Comparison of ENCODE assay signal across 7 mouse cellular contexts in the genomic region with DNA sequence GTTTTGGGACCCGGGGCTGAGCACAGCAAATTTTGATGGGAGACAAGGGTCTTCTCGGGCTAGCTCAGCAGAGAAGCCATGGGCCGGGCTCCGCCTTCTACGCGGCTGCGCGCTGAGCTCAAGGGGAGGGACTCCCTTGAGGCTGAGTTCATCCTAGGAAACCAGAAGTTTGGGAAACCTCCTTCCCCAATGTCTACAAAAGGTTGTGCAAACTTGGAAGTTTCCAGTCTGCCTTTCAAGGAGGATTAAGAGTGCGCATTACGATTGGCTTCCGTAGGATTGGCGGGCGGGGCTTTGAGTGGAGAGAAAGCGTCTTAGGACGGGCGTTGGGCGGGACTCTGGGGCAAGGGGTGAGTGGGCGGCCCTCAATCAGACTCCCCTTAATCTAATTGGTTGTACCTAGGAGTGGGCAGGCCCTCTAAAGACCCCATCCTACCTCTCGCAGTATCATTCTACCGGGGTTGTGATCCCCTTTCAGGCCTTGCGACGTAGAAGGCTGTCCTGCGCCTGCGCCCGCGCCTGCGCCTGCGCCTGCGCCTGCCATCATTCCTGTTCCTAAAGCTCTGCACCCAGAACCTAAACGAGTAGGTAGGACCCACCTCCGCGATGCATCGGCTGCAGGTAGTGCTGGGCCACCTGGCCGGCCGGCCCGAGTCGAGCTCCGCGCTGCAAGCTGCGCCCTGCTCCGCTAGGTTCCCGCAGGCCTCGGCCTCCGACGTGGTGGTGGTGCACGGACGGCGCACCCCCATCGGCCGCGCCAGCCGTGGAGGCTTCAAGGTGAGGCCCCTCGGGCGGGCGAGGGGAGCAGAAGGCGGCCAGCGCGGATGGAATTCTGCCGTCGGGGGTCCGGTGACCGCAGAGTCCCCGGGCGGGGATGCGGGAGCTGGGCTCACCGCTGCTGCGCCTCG. TPM values are rescaled to one million over a fixed set of nuclear protein-coding genes. Genes with fewer than 3 reads are reported as not detected.
DNase-seq lines count a peak whose midpoint lies in the region; ATAC-seq lines count a peak whose summit lies in the region.

A gene (minus strand): TSS at position 503 of the 908 bp plus-strand sequence.

- peak within 1 kb of the TSS; percentile 81 for H3K4me3 ChIP-seq in intestine, embryonic 15.5 days (replicated peaks)
- peak within 1 kb of the TSS; percentile 84 for H3K4me3 ChIP-seq in midbrain, embryonic 10.5 days

- no peaks in the 10 kb centered on the region for H3K27me3 ChIP-seq in intestine, embryonic 15.5 days (replicated peaks)
- peaks cover 27% of the 10 kb centered on the region for H3K27me3 ChIP-seq in midbrain, embryonic 10.5 days (ENCODE audit: low read depth, poor library complexity, severe bottlenecking)

- H3K9ac ChIP-seq in intestine, embryonic 15.5 days, result peak within 1 kb of the TSS; percentile 78

- intact Hi-C loops in gastrocnemius, postnatal 36 days (cut with DNase I), result no loop called here
- intact Hi-C loops in left cerebral cortex, postnatal 25 days (cut with DNase I), result loop anchor here (2.0 to 10.0 kb wide), 3 partner anchors 18 to 414 kb away; a partner anchor contains a TSS

- H3K36me3 ChIP-seq in intestine, embryonic 15.5 days, result peaks cover 15% of the 10 kb centered on the region
- H3K36me3 ChIP-seq in midbrain, embryonic 10.5 days, result peaks cover 37% of the 10 kb centered on the region

- peak; percentile 98 for ATAC-seq in intestine, embryonic 15.5 days

- peak within 1 kb of the TSS; percentile 76 for H3K4me2 ChIP-seq in intestine, embryonic 15.5 days (replicated peaks)

- peak; percentile 98 for DNase-seq in adrenal gland, adult 2 months
- DNase-seq in embryo, embryonic 11.5 days (ENCODE audit: low read depth, low spot score), result peak; percentile 91
- DNase-seq in gastrocnemius, postnatal 36 days, result peak; percentile 90 to 95
- DNase-seq in left cerebral cortex, postnatal 25 days (ENCODE audit: low spot score in 2 of 2), result peak; percentile 93 to 99
- peak; percentile 95 for DNase-seq in midbrain, embryonic 10.5 days (ENCODE audit: low spot score)
- DNase-seq in right cerebral cortex, postnatal 4 days, result peak; percentile 86

- WGBS in intestine, embryonic 15.5 days, result under 1% methylated on average over 68 of the region's 68 CpGs
- WGBS in midbrain, embryonic 10.5 days, result 0% methylated on average over 68 of the region's 68 CpGs

- H3K9me3 ChIP-seq in intestine, embryonic 15.5 days, result no peaks in the 10 kb centered on the region
- no peaks in the 10 kb centered on the region for H3K9me3 ChIP-seq in midbrain, embryonic 10.5 days (replicated peaks)

- peaks cover 21% of the 10 kb centered on the region for H3K4me1 ChIP-seq in intestine, embryonic 15.5 days (replicated peaks)
- peaks cover 34% of the 10 kb centered on the region for H3K4me1 ChIP-seq in midbrain, embryonic 10.5 days

- peak within 1 kb of the TSS; percentile 94 for H3K27ac ChIP-seq in intestine, embryonic 15.5 days
- peak within 1 kb of the TSS; percentile 91 for H3K27ac ChIP-seq in midbrain, embryonic 10.5 days (replicated peaks)

RNA-seq across cellular contexts. Expression of the gene that starts here (rescaled TPM):
- total RNA-seq in adrenal gland, adult 2 months (2021), result 10 to 100 TPM; 26.9 to 34.5 TPM
- polyA plus RNA-seq in adrenal gland, adult 2 months (2012; rRNA removed), result 18.5 and 19.7 TPM in 2 replicates
- total RNA-seq in gastrocnemius, postnatal 36 days (2021), result 1 to 10 TPM; 4.1 to 5.0 TPM
- 29.8 and 32.1 TPM in 2 replicates for polyA plus RNA-seq in intestine, embryonic 15.5 days (2015; fragmentation: Nextera tagmentation; extraction: Ambion mirVana)
- 1 to 10 TPM; 5.4 to 7.3 TPM for total RNA-seq in left cerebral cortex, postnatal 25 days (2021)
- polyA plus RNA-seq in midbrain, embryonic 10.5 days (2016; fragmentation: Nextera tagmentation; extraction: Ambion mirVana), result 7.5 and 8.2 TPM in 2 replicates

Comparison
In these comparisons a context has a peak if more than half of its experiments do, and no peak if none do; other contexts are left out.
1. Peak in every context shown above with its lines: DNase-seq, ATAC-seq, H3K4me3 ChIP-seq and H3K27ac ChIP-seq.